Mouse (Mus musculus): ENCODE data around the gene Acvr1.

GRCm38 (mm10) chr2:58361361-58362046 is 205.5 kb downstream of the Acvr1 start:
- TF ChIP-seq POLR2A (IDR thresholded peaks at IDR 0.05; ENCODE audit: insufficient read depth, low read length): no peak
- no peak for TF ChIP-seq CTCF (IDR thresholded peaks at IDR 0.05; ENCODE audit: low read depth, low read length)
